Comparison of ENCODE assay signal across 16 mouse cellular contexts in genomic region chr15:103519386-103520378, GRCm38 (mm10). TPM values are rescaled to one million over a fixed set of nuclear protein-coding genes. Genes with fewer than 3 reads are reported as not detected.
DNase-seq lines count a peak whose midpoint lies in the region; ATAC-seq and TF ChIP-seq lines count a peak whose summit lies in the region.
"Had no signal": no experiment of that assay in that cellular context is flagged by ENCODE, and none has a peak within 500 bp of the region (broad histone marks: within the 10 kb centered on the region; RNA-seq: fewer than 3 reads in every experiment).

No protein-coding gene starts in this region.

- 5% methylated on average over 4 of the region's 4 CpGs for WGBS in forebrain, embryonic 15.5 days
- 7% methylated on average over 4 of the region's 4 CpGs for WGBS in midbrain, embryonic 13.5 days

- peak; percentile 98 for TF ChIP-seq EP300 in ES-Bruce4 (IDR thresholded peaks at IDR 0.05; ENCODE audit: insufficient read depth, low read depth, low read length)

- TF ChIP-seq CTCF in ES-Bruce4 (IDR thresholded peaks at IDR 0.05; ENCODE audit: low read depth, low read length): no peak

- no peaks in the 10 kb centered on the region for H3K27me3 ChIP-seq in ES-Bruce4 (ENCODE audit: control insufficient read depth, insufficient read depth, low read length, poor library complexity, severe bottlenecking)
- no peaks in the 10 kb centered on the region for H3K27me3 ChIP-seq in forebrain, embryonic 15.5 days
- no peaks in the 10 kb centered on the region for H3K27me3 ChIP-seq in midbrain, embryonic 13.5 days
- H3K27me3 ChIP-seq: lung, embryonic 15.5 days had no signal

- H3K27ac ChIP-seq in ES-Bruce4 (ENCODE audit: insufficient read depth, low read length): peak overlapping the region; percentile 97
- peak overlapping the region; percentile 92 for H3K27ac ChIP-seq in forebrain, embryonic 15.5 days (replicated peaks)
- peak overlapping the region; percentile 97 for H3K27ac ChIP-seq in midbrain, embryonic 13.5 days
- H3K27ac ChIP-seq: lung, embryonic 15.5 days had no signal

- no peak overlapping the region for H3K9ac ChIP-seq in ES-Bruce4 (ENCODE audit: low read depth, poor library complexity, severe bottlenecking)
- H3K9ac ChIP-seq in forebrain, embryonic 15.5 days (replicated peaks): peak overlapping the region; percentile 24; the same call in 1 of the 2 replicates
- H3K9ac ChIP-seq in midbrain, embryonic 13.5 days (replicated peaks): peak overlapping the region; percentile 42
- H3K9ac ChIP-seq: heart, embryonic 12.5 days; lung, embryonic 15.5 days had no signal

- H3K4me1 ChIP-seq in ES-Bruce4 (ENCODE audit: control insufficient read depth, insufficient read depth, low read length): peaks cover 9% of the 10 kb centered on the region
- peaks cover 68% of the 10 kb centered on the region for H3K4me1 ChIP-seq in forebrain, embryonic 15.5 days
- peaks cover 68% of the 10 kb centered on the region for H3K4me1 ChIP-seq in midbrain, embryonic 13.5 days (replicated peaks)

- DNase-seq in ZHBTc4 (ENCODE audit: low read depth, low spot score): peak; percentile 92
- no peak for DNase-seq in adrenal gland, postnatal 14 days
- no peak for DNase-seq in cerebellum, adult 11-12 months
- no peak for DNase-seq in adrenal gland, postnatal 25 days
- DNase-seq: adrenal gland, postnatal 10 days; cerebellum, adult 8-10 months; kidney, adult 8-10 months had no signal

- H3K4me2 ChIP-seq in forebrain, embryonic 15.5 days (replicated peaks): peak overlapping the region; percentile 29
- peak overlapping the region; percentile 35 for H3K4me2 ChIP-seq in midbrain, embryonic 13.5 days (replicated peaks)
- H3K4me2 ChIP-seq: heart, embryonic 12.5 days; lung, embryonic 15.5 days had no signal

- H3K4me3 ChIP-seq in ES-Bruce4 (ENCODE audit: low read depth, low read length): no peak overlapping the region
- no peak overlapping the region for H3K4me3 ChIP-seq in forebrain, embryonic 15.5 days
- no peak overlapping the region; the same call in 1 of the 2 replicates for H3K4me3 ChIP-seq in midbrain, embryonic 13.5 days (replicated peaks)
- H3K4me3 ChIP-seq: heart, embryonic 12.5 days; lung, embryonic 15.5 days; myocyte had no signal

- H3K36me3 ChIP-seq in ES-Bruce4 (ENCODE audit: control insufficient read depth, insufficient read depth, low read length, poor library complexity, severe bottlenecking): no peaks in the 10 kb centered on the region
- H3K36me3 ChIP-seq in forebrain, embryonic 15.5 days: peaks cover 14% of the 10 kb centered on the region
- H3K36me3 ChIP-seq in midbrain, embryonic 13.5 days: peaks cover 25% of the 10 kb centered on the region
- H3K36me3 ChIP-seq: heart, embryonic 12.5 days; lung, embryonic 15.5 days had no signal

- peak; percentile 31 for ATAC-seq in forebrain, embryonic 15.5 days (replicated peaks)
- peak; percentile 80 for ATAC-seq in midbrain, embryonic 13.5 days
- ATAC-seq in erythroid progenitor cell, adult 5-6 weeks (replicated peaks; ENCODE audit: low FRiP score, poor library complexity, severe bottlenecking): no peak

- H3K9me3 ChIP-seq in ES-Bruce4 (replicated peaks; ENCODE audit: control insufficient read depth, insufficient read depth, low read length, poor library complexity, severe bottlenecking): no peaks in the 10 kb centered on the region
- no peaks in the 10 kb centered on the region for H3K9me3 ChIP-seq in forebrain, embryonic 15.5 days
- H3K9me3 ChIP-seq in midbrain, embryonic 13.5 days: no peaks in the 10 kb centered on the region
- H3K9me3 ChIP-seq: G1E; heart, embryonic 12.5 days; lung, embryonic 15.5 days had no signal

- no peak for TF ChIP-seq POLR2A in ES-Bruce4 (IDR thresholded peaks at IDR 0.05; ENCODE audit: insufficient read depth, low read length)

RNA-seq across cellular contexts. Expression of gene Pde1b, which starts 16.8 kb away (rescaled TPM):
- 20.0 and 21.7 TPM in 2 replicates for polyA plus RNA-seq in ES-Bruce4 (2011; ENCODE audit: insufficient read depth, insufficient read length, low read depth, missing spikeins)
- polyA plus RNA-seq in forebrain, embryonic 15.5 days (2015; fragmentation: Nextera tagmentation; extraction: Ambion mirVana): 71.3 and 73.2 TPM in 2 replicates
- polyA plus RNA-seq in midbrain, embryonic 13.5 days (2015; fragmentation: Nextera tagmentation; extraction: Ambion mirVana): 67.5 and 70.8 TPM in 2 replicates
- 1.1 and 13.8 TPM in 2 replicates for total RNA-seq in erythroid progenitor cell, adult 5-6 weeks (2015; ENCODE audit: low replicate concordance)
- total RNA-seq in erythroid progenitor cell, adult 5-6 weeks (2017; ENCODE audit: low replicate concordance): 1.2 and 2.2 TPM in 2 replicates
- total RNA-seq in adrenal gland, postnatal 14 days (2021): 5.2 and 8.1 TPM in 2 replicates
- total RNA-seq in adrenal gland, postnatal 25 days (2021): 5.2 and 8.1 TPM in 2 replicates

RNA-seq across cellular contexts. Expression of gene Ppp1r1a, which starts 18.1 kb away (rescaled TPM):
- polyA plus RNA-seq in ES-Bruce4 (2011; ENCODE audit: insufficient read depth, insufficient read length, low read depth, missing spikeins): 19.9 and 24.6 TPM in 2 replicates
- polyA plus RNA-seq in forebrain, embryonic 15.5 days (2015; fragmentation: Nextera tagmentation; extraction: Ambion mirVana): 100 TPM in 2 replicates
- 84.8 and 86.8 TPM in 2 replicates for polyA plus RNA-seq in midbrain, embryonic 13.5 days (2015; fragmentation: Nextera tagmentation; extraction: Ambion mirVana)
- not detected in 2 replicates for total RNA-seq in erythroid progenitor cell, adult 5-6 weeks (2015; ENCODE audit: low replicate concordance)
- total RNA-seq in erythroid progenitor cell, adult 5-6 weeks (2017; ENCODE audit: low replicate concordance): not detected in 2 replicates
- 18.7 and 19.3 TPM in 2 replicates for total RNA-seq in adrenal gland, postnatal 14 days (2021)
- 9.2 and 10.1 TPM in 2 replicates for total RNA-seq in adrenal gland, postnatal 25 days (2021)
- total RNA-seq: G1E had no signal
- polyA plus RNA-seq: G1E, myocyte had no signal

RNA-seq across cellular contexts. Expression of gene Glycam1, which starts 45.2 kb away (rescaled TPM):
- polyA plus RNA-seq in ES-Bruce4 (2011; ENCODE audit: insufficient read depth, insufficient read length, low read depth, missing spikeins): not detected in 2 replicates
- not detected in 2 replicates for polyA plus RNA-seq in forebrain, embryonic 15.5 days (2015; fragmentation: Nextera tagmentation; extraction: Ambion mirVana)
- not detected in 2 replicates for polyA plus RNA-seq in midbrain, embryonic 13.5 days (2015; fragmentation: Nextera tagmentation; extraction: Ambion mirVana)
- not detected in 2 replicates for total RNA-seq in erythroid progenitor cell, adult 5-6 weeks (2015; ENCODE audit: low replicate concordance)
- total RNA-seq in erythroid progenitor cell, adult 5-6 weeks (2017; ENCODE audit: low replicate concordance): not detected in 2 replicates
- total RNA-seq in adrenal gland, postnatal 14 days (2021): 208 TPM in 1 of 2 replicates, not detected in the other
- total RNA-seq in adrenal gland, postnatal 25 days (2021): not detected in 2 replicates
- total RNA-seq: G1E; left cerebral cortex, postnatal 25 days had no signal
- polyA plus RNA-seq: G1E; heart, embryonic 12.5 days; lung, embryonic 15.5 days; myocyte had no signal

Comparison
In these comparisons a context has a peak if more than half of its experiments do, and no peak if none do; other contexts are left out.
1. RNA of gene Ppp1r1a, which starts 18.1 kb away (total RNA-seq): 18.7 to 19.3 TPM in adrenal gland, postnatal 14 days and 9.2 to 10.1 TPM in adrenal gland, postnatal 25 days; not detected in erythroid progenitor cell, adult 5-6 weeks; every median in the first group is over 10 times any median in the second.
2. Peak in every context shown above with its lines, with median percentiles within 50 percentile points of each other: H3K27ac ChIP-seq.